Mouse (Mus musculus): ENCODE results near the gene Wdfy3. TPM values are rescaled to one million over a fixed set of nuclear protein-coding genes. Genes with fewer than 3 reads are reported as not detected.

The Wdfy3 gene
- polyA plus RNA-seq, 1 experiment from 2014 or later = 4.9 TPM

- H3K36me3 ChIP-seq (ENCODE audit: control insufficient read depth, insufficient read depth, low read length) = peaks cover 18% of the 10 kb centered on the region
- no peak for TF ChIP-seq EP300 (optimal IDR thresholded peaks at IDR 0.05)
- no peak for TF ChIP-seq CTCF (IDR thresholded peaks at IDR 0.05; ENCODE audit: low read depth)
- H3K4me1 ChIP-seq (replicated peaks; ENCODE audit: control insufficient read depth, insufficient read depth) = no peaks in the 10 kb centered on the region
- ATAC-seq (ENCODE audit: low FRiP score, low TSS enrichment) (no peak), DNase-seq (ENCODE audit: low spot score) (no peak)
- H3K27ac ChIP-seq (replicated peaks) = no peak overlapping the region
- H3K27me3 ChIP-seq (ENCODE audit: control insufficient read depth, insufficient read depth, low read length) = no peaks in the 10 kb centered on the region
- H3K9ac ChIP-seq (ENCODE audit: low read length) = no peak overlapping the region
- no peak overlapping the region for H3K4me2 ChIP-seq (replicated peaks; ENCODE audit: low read depth)
- H3K4me3 ChIP-seq (ENCODE audit: low read depth, low read length) = no peak overlapping the region
- H3K9me3 ChIP-seq (ENCODE audit: control insufficient read depth, low read length) = no peaks in the 10 kb centered on the region
- 93% methylated on average over 11 of the region's 11 CpGs for WGBS
Measured at GRCm38 (mm10) chr5:101836221-101836620, 233.5 kb downstream of the Wdfy3 start.

GRCm38 (mm10) chr5:101833875-101834274, 235.8 kb downstream of the Wdfy3 start:
- H3K27me3 ChIP-seq (ENCODE audit: control insufficient read depth, insufficient read depth, low read length) = no peaks in the 10 kb centered on the region
- no peak overlapping the region for H3K4me3 ChIP-seq (ENCODE audit: low read depth, low read length)
- no peaks in the 10 kb centered on the region for H3K4me1 ChIP-seq (replicated peaks; ENCODE audit: control insufficient read depth, insufficient read depth)
- TF ChIP-seq CTCF (IDR thresholded peaks at IDR 0.05; ENCODE audit: low read depth) (peak; percentile 50), EP300 (optimal IDR thresholded peaks at IDR 0.05) (no peak)
- no peaks in the 10 kb centered on the region for H3K9me3 ChIP-seq (ENCODE audit: control insufficient read depth, low read length)
- no peak overlapping the region for H3K9ac ChIP-seq (ENCODE audit: low read length)
- H3K27ac ChIP-seq (replicated peaks) = no peak overlapping the region
- DNase-seq (ENCODE audit: low spot score) (no peak), ATAC-seq (ENCODE audit: low FRiP score, low TSS enrichment) (no peak)
- H3K4me2 ChIP-seq (replicated peaks; ENCODE audit: low read depth) = no peak overlapping the region
- WGBS = 72% methylated on average over 8 of the region's 8 CpGs
- peaks cover 8% of the 10 kb centered on the region for H3K36me3 ChIP-seq (ENCODE audit: control insufficient read depth, insufficient read depth, low read length)

GRCm38 (mm10) chr5:101832991-101833390, 236.7 kb downstream of the Wdfy3 start:
- Histone ChIP-seq H3K27ac (replicated peaks) (no peak overlapping the region), H3K4me3 (ENCODE audit: low read depth, low read length) (no peak overlapping the region), H3K36me3 (ENCODE audit: control insufficient read depth, insufficient read depth, low read length) (peaks cover 8% of the 10 kb centered on the region), H3K27me3 (ENCODE audit: control insufficient read depth, insufficient read depth, low read length) (no peaks in the 10 kb centered on the region), H3K9me3 (ENCODE audit: control insufficient read depth, low read length) (no peaks in the 10 kb centered on the region), H3K9ac (ENCODE audit: low read length) (no peak overlapping the region), H3K4me1 (replicated peaks; ENCODE audit: control insufficient read depth, insufficient read depth) (no peaks in the 10 kb centered on the region), H3K4me2 (replicated peaks; ENCODE audit: low read depth) (no peak overlapping the region)
- TF ChIP-seq EP300 (optimal IDR thresholded peaks at IDR 0.05) = no peak
- no peak for TF ChIP-seq CTCF (IDR thresholded peaks at IDR 0.05; ENCODE audit: low read depth)
- no peak for ATAC-seq (ENCODE audit: low FRiP score, low TSS enrichment)
- no peak for DNase-seq (ENCODE audit: low spot score)
- WGBS = 87% methylated on average over 5 of the region's 5 CpGs

DNA sequence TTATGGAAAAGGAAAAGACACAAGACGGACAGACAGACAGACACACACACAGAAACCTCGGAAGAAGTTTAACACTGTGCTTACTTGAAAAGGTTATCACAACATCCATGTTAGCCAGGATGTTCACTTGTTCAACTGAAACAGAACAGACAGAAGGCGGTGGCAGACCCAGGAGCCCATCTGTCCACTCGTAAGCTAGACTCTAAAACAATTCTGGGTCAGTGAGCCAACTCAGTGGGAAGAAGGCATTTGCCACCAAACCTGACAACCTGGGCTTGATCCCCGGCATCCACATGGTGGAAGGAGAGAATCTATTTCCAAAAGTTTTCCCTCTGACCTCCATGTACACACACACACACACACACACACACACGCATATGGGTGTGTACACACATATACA, 237.7 kb downstream of the Wdfy3 start:
- no peak overlapping the region for H3K4me2 ChIP-seq (replicated peaks; ENCODE audit: low read depth)

GRCm38 (mm10) chr5:101830180-101830579, 239.5 kb downstream of the Wdfy3 start:
- 80% methylated on average over 8 of the region's 8 CpGs for WGBS
- peaks cover 3% of the 10 kb centered on the region for H3K4me1 ChIP-seq (replicated peaks; ENCODE audit: control insufficient read depth, insufficient read depth)
- ATAC-seq (ENCODE audit: low FRiP score, low TSS enrichment) (no peak), DNase-seq (ENCODE audit: low spot score) (no peak)
- no peak for TF ChIP-seq EP300 (optimal IDR thresholded peaks at IDR 0.05)
- TF ChIP-seq CTCF (IDR thresholded peaks at IDR 0.05; ENCODE audit: low read depth) = no peak
- peaks cover 1% of the 10 kb centered on the region; the same call in 1 of the 2 replicates for H3K36me3 ChIP-seq (ENCODE audit: control insufficient read depth, insufficient read depth, low read length)
- no peak overlapping the region for H3K4me2 ChIP-seq (replicated peaks; ENCODE audit: low read depth)
- H3K9me3 ChIP-seq (ENCODE audit: control insufficient read depth, low read length) = no peaks in the 10 kb centered on the region
- H3K27me3 ChIP-seq (ENCODE audit: control insufficient read depth, insufficient read depth, low read length) = no peaks in the 10 kb centered on the region
- no peak overlapping the region for H3K27ac ChIP-seq (replicated peaks)
- no peak overlapping the region for H3K9ac ChIP-seq (ENCODE audit: low read length)
- H3K4me3 ChIP-seq (ENCODE audit: low read depth, low read length) = no peak overlapping the region

More for the DNA sequence above, 237.7 kb downstream of the Wdfy3 start:
- WGBS = 90% methylated on average over 6 of the region's 6 CpGs
- H3K9ac ChIP-seq (ENCODE audit: low read length) = no peak overlapping the region
- peaks cover 2% of the 10 kb centered on the region for H3K4me1 ChIP-seq (replicated peaks; ENCODE audit: control insufficient read depth, insufficient read depth)
- DNase-seq (ENCODE audit: low spot score) = no peak
- ATAC-seq (ENCODE audit: low FRiP score, low TSS enrichment) = no peak
- H3K4me3 ChIP-seq (ENCODE audit: low read depth, low read length) = no peak overlapping the region
- no peak overlapping the region for H3K27ac ChIP-seq (replicated peaks)
- TF ChIP-seq CTCF (IDR thresholded peaks at IDR 0.05; ENCODE audit: low read depth) = no peak
- no peak for TF ChIP-seq EP300 (optimal IDR thresholded peaks at IDR 0.05)
- no peaks in the 10 kb centered on the region for H3K9me3 ChIP-seq (ENCODE audit: control insufficient read depth, low read length)
- peaks cover 8% of the 10 kb centered on the region for H3K36me3 ChIP-seq (ENCODE audit: control insufficient read depth, insufficient read depth, low read length)
- H3K27me3 ChIP-seq (ENCODE audit: control insufficient read depth, insufficient read depth, low read length) = no peaks in the 10 kb centered on the region

DNA sequence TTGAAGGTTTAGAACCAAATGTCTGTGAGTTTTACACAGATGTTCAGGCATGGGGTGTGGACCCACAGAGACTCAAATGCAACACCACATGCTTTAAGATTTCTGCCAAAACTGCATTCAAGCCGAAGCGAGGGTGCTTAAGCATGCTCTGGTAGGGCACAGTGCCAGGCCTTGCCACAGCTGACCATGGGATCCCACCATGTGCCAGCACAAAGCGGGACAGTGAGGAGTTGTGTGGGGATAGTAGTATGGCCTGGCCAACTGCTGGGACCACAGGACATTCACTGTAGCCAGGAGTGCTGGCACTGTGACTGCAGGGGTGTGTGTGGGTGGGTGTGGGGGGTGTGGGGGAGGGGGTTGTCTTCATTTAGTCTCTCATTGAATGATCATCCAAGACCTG, 240.8 kb downstream of the Wdfy3 start:
- Histone ChIP-seq H3K27me3 (ENCODE audit: control insufficient read depth, insufficient read depth, low read length) (no peaks in the 10 kb centered on the region), H3K9ac (ENCODE audit: low read length) (no peak overlapping the region), H3K36me3 (ENCODE audit: control insufficient read depth, insufficient read depth, low read length) (no peaks in the 10 kb centered on the region), H3K4me3 (ENCODE audit: low read depth, low read length) (no peak overlapping the region), H3K27ac (replicated peaks) (no peak overlapping the region), H3K9me3 (ENCODE audit: control insufficient read depth, low read length) (no peaks in the 10 kb centered on the region), H3K4me2 (replicated peaks; ENCODE audit: low read depth) (no peak overlapping the region), H3K4me1 (replicated peaks; ENCODE audit: control insufficient read depth, insufficient read depth) (peaks cover 3% of the 10 kb centered on the region)
- no peak for DNase-seq (ENCODE audit: low spot score)
- WGBS = 65% methylated on average over 3 of the region's 3 CpGs
- no peak for ATAC-seq (ENCODE audit: low FRiP score, low TSS enrichment)
- TF ChIP-seq EP300 (optimal IDR thresholded peaks at IDR 0.05) (no peak), CTCF (IDR thresholded peaks at IDR 0.05; ENCODE audit: low read depth) (no peak)

Measured in stomach, postnatal 0 days (tissue).